Mouse (Mus musculus) urinary bladder, postnatal 25 days (tissue): Measurements from ENCODE around the gene Pard6a.

ENCODE experiments used
- DNase-seq: peaks from one replicate; pipeline ENCODE4 v3.0.0; 2022; ENCODE audit warnings: low spot score

Gene Pard6a

GRCm38 (mm10) chr8:105702001-105702401 is 1.1 kb downstream of the Pard6a start:
- no peak for DNase-seq

- DNase-seq: no peak
Measured at GRCm38 (mm10) chr8:105702731-105703415, 1.9 kb downstream of the Pard6a start.

GRCm38 (mm10) chr8:105704146-105704812 is 3.3 kb downstream of the Pard6a start:
- DNase-seq: no peak

GRCm38 (mm10) chr8:105704955-105705354 is 4.0 kb downstream of the Pard6a start:
- no peak for DNase-seq

GRCm38 (mm10) chr8:105706426-105706825 is 5.5 kb downstream of the Pard6a start:
- DNase-seq: no peak

GRCm38 (mm10) chr8:105707498-105708403 is 6.8 kb downstream of the Pard6a start, which contains the start of the genes 4933405L10Rik and Enkd1:
Gene 4933405L10Rik (plus strand): TSS chr8:105707655.
Gene Enkd1 (minus strand): TSS chr8:105708210.
- peak; percentile 76 for DNase-seq

GRCm38 (mm10) chr8:105708675-105709074 is 7.7 kb downstream of the Pard6a start:
- DNase-seq: no peak

GRCm38 (mm10) chr8:105709317-105709716 is 8.4 kb downstream of the Pard6a start:
- DNase-seq: no peak

GRCm38 (mm10) chr8:105712286-105712685 is 11.3 kb downstream of the Pard6a start:
- DNase-seq: no peak

- DNase-seq: peak; percentile 91
Measured at GRCm38 (mm10) chr8:105714139-105714538, 13.2 kb downstream of the Pard6a start.

- no peak for DNase-seq
Measured at GRCm38 (mm10) chr8:105715042-105715441, 14.1 kb downstream of the Pard6a start.

GRCm38 (mm10) chr8:105716302-105716945 is 15.5 kb downstream of the Pard6a start:
- no peak for DNase-seq

- DNase-seq: no peak
Measured at GRCm38 (mm10) chr8:105719637-105720036, 18.7 kb downstream of the Pard6a start.

- no peak for DNase-seq
Measured at GRCm38 (mm10) chr8:105722861-105723260, 21.9 kb downstream of the Pard6a start.

GRCm38 (mm10) chr8:105725726-105726125 is 24.8 kb downstream of the Pard6a start:
- DNase-seq: no peak

GRCm38 (mm10) chr8:105727397-105728124 is 26.6 kb downstream of the Pard6a start:
- no peak for DNase-seq

GRCm38 (mm10) chr8:105732186-105732585 is 31.2 kb downstream of the Pard6a start:
- no peak for DNase-seq

GRCm38 (mm10) chr8:105739216-105739615 is 38.3 kb downstream of the Pard6a start:
- no peak for DNase-seq

- DNase-seq: no peak
Measured at GRCm38 (mm10) chr8:105743301-105743700, 42.4 kb downstream of the Pard6a start.

GRCm38 (mm10) chr8:105750606-105751005 is 49.7 kb downstream of the Pard6a start:
- DNase-seq: peak; percentile 50
